Mouse (Mus musculus): ENCODE measurements around the gene Srpk1.

DNA sequence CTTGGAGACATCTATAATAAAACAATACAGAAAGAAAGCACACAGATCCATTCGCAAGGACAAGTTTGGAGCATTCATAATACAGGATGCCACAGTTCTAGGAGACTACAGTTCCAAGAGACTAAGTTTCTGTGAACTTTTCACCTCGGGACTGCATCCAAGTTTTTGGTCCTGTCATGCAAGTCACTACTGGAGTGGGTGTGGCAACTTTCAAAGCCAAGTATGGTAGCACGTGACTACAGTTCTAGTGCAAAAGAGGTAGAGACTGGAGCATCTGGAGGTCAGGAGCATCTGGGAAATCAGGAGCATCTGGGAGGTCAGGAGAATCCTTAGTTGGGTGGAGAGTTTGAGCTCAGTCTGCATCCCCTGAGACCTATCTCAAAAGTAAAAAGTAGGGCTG, 50.6 kb downstream of the Srpk1 start:
- TF ChIP-seq CTCF (IDR thresholded peaks at IDR 0.05; ENCODE audit: extremely low read depth, insufficient read length, insufficient replicate concordance, low read depth, low read length), result no peak
- no peak for TF ChIP-seq POLR2A (IDR thresholded peaks at IDR 0.05; ENCODE audit: low read depth, low read length)
